Mouse (Mus musculus) hindbrain, embryonic 13.5 days (tissue): ENCODE data around the gene Slit1. TPM values are rescaled to one million over a fixed set of nuclear protein-coding genes. Genes with fewer than 3 reads are reported as not detected.

Experiments used
- ATAC-seq: fragments of 200-750 bp; cut with Nextera tagmentation; 2 replicates; pipeline ENCODE4 v1.8.0; 2017; ENCODE audit warnings: moderate TSS enrichment; ENCODE audit not compliant: low FRiP score
- H3K27ac ChIP-seq: fragments of 300-500 bp; sonication (generic); 2 replicates; pipeline ENCODE4 v1.5.1; 2015; ENCODE audit warnings: inconsistent platforms, mild to moderate bottlenecking, moderate library complexity
- H3K27me3 ChIP-seq: fragments of 300-500 bp; sonication (generic); 2 replicates; pipeline ENCODE4 v1.6.1; 2015; ENCODE audit warnings: mild to moderate bottlenecking, inconsistent platforms
- H3K36me3 ChIP-seq: fragments of 300-500 bp; sonication (generic); 2 replicates; pipeline ENCODE4 v1.6.1; 2015; ENCODE audit warnings: mild to moderate bottlenecking, inconsistent platforms
- H3K4me1 ChIP-seq: fragments of 300-500 bp; sonication (generic); replicated peaks from 2 replicates; pipeline ENCODE4 v1.6.1; 2015; ENCODE audit warnings: inconsistent platforms
- H3K4me2 ChIP-seq: fragments of 300-500 bp; sonication (generic); 2 replicates; pipeline ENCODE4 v1.6.1; 2015; ENCODE audit warnings: inconsistent platforms, mild to moderate bottlenecking, moderate library complexity
- H3K4me3 ChIP-seq: fragments of 300-500 bp; sonication (generic); 2 replicates; pipeline ENCODE4 v1.5.1; 2015; ENCODE audit warnings: mild to moderate bottlenecking, inconsistent platforms
- H3K9ac ChIP-seq: fragments of 300-500 bp; sonication (generic); 2 replicates; pipeline ENCODE4 v1.6.1; 2015; ENCODE audit warnings: mild to moderate bottlenecking, inconsistent platforms
- H3K9me3 ChIP-seq: fragments of 300-500 bp; sonication (generic); 2 replicates; pipeline ENCODE4 v1.6.1; 2016; ENCODE audit warnings: inconsistent platforms
- WGBS: fragments of 180-500 bp; shearing (Covaris S2); methylation state at CpG from one replicate; pipeline ENCODE4 v1.1.7; 2015; 5-methylcytosine and 5-hydroxymethylcytosine counted together
- polyA plus RNA-seq: library from polyadenylated mRNA; unstranded; fragments of >200 nt; fragmentation: Nextera tagmentation; extraction: Ambion mirVana; gene quantifications from 2 replicates; pipeline ENCODE4 v1.2.1, GENCODE M21; 2015

Slit1 gene
- polyA plus RNA-seq = 22.3 and 25.6 TPM in 2 replicates

DNA sequence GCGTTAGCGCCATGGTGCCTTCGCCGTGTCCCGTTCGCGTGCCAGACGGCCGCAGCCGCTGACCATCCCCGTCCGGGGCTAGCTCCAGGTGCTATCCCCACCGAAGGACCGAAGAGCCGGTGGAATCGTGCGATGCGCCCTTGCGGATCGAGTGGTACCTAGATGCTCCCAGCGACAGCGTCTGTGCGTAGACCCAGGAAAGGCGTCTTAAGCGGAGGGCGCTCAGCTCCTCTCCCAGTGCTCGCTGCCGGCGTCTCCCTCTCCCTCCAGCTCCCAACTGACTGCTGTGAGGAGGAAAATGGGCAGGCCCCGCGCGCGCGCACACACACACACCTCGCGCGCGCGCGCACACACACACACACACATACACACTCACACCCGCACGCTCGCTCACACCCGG, at the start of gene Slit1:
Slit1 (minus strand) TSS at position 270 of the 400 bp plus-strand sequence.
- Histone ChIP-seq H3K27me3 (peaks cover 41% of the 10 kb centered on the region), H3K27ac (peak within 1 kb of the TSS; percentile 89), H3K9me3 (no peaks in the 10 kb centered on the region), H3K4me1 (peaks cover 88% of the 10 kb centered on the region), H3K4me2 (peak within 1 kb of the TSS; percentile 76), H3K4me3 (peak within 1 kb of the TSS; percentile 79), H3K36me3 (no peaks in the 10 kb centered on the region), H3K9ac (peak within 1 kb of the TSS; percentile 87)
- WGBS = under 1% methylated on average over 40 of the region's 44 CpGs
- peak; percentile 30 for ATAC-seq

DNA sequence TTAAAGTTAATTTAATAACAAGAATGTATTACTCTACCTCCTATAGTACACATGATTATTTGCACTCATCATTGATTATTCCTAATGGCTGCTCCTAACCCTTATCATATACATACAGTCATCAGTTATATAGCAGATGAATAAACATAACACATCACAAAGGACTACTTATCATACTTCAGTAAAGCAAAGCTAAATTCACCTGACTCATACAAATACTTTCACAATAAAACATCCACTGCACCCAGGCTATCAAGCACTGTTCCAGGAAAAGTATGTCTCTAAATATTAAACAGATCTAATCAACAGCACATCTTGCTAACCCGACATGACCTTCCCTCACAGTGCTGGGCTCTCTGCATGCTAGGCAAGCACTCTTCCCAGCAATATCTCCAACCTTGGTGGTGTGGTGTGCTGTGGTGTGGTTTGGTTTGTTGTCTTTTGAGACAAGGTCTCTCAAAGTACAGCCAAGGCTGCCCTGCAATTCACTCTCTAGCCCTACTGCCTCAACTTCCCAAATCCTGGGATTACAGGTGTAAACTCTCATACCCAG, 49.5 kb upstream of the Slit1 start:
- no peaks in the 10 kb centered on the region for H3K9me3 ChIP-seq
- 92% methylated on average over 1 of the region's 1 CpGs for WGBS

DNA sequence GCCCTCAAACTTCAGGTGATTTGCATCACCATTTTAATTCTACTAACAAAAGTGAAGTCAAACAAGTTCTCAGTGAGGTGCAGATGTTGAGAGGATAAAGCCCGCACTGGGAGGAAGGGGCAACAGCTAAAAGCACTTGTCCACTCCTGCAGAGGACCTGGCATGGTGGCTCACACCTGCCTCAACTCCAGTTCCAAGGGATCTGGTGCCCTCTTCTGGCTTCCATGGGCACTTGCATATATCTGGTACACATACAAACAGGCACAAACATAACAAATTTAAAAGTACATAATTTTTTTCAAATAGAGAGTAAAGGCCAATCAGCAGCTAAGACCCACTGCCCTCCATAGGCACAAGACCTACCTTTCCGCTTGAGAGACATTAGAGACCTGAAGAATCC, 47.9 kb upstream of the Slit1 start:
- 93% methylated on average over 2 of the region's 2 CpGs for WGBS
- no peaks in the 10 kb centered on the region for H3K4me1 ChIP-seq
- no peak for ATAC-seq
- no peak overlapping the region for H3K27ac ChIP-seq
- no peak overlapping the region for H3K9ac ChIP-seq
- H3K4me3 ChIP-seq = no peak overlapping the region
- H3K4me2 ChIP-seq = no peak overlapping the region
- H3K27me3 ChIP-seq = no peaks in the 10 kb centered on the region
- peaks cover 2% of the 10 kb centered on the region for H3K36me3 ChIP-seq
- no peaks in the 10 kb centered on the region for H3K9me3 ChIP-seq

More for the DNA sequence above, 49.5 kb upstream of the Slit1 start:
- no peak overlapping the region for H3K4me3 ChIP-seq
- H3K4me1 ChIP-seq = no peaks in the 10 kb centered on the region
- no peaks in the 10 kb centered on the region; the same call in 1 of the 2 replicates for H3K36me3 ChIP-seq
- no peak overlapping the region for H3K27ac ChIP-seq
- no peak overlapping the region for H3K4me2 ChIP-seq
- H3K9ac ChIP-seq = no peak overlapping the region
- no peak for ATAC-seq
- H3K27me3 ChIP-seq = no peaks in the 10 kb centered on the region

DNA sequence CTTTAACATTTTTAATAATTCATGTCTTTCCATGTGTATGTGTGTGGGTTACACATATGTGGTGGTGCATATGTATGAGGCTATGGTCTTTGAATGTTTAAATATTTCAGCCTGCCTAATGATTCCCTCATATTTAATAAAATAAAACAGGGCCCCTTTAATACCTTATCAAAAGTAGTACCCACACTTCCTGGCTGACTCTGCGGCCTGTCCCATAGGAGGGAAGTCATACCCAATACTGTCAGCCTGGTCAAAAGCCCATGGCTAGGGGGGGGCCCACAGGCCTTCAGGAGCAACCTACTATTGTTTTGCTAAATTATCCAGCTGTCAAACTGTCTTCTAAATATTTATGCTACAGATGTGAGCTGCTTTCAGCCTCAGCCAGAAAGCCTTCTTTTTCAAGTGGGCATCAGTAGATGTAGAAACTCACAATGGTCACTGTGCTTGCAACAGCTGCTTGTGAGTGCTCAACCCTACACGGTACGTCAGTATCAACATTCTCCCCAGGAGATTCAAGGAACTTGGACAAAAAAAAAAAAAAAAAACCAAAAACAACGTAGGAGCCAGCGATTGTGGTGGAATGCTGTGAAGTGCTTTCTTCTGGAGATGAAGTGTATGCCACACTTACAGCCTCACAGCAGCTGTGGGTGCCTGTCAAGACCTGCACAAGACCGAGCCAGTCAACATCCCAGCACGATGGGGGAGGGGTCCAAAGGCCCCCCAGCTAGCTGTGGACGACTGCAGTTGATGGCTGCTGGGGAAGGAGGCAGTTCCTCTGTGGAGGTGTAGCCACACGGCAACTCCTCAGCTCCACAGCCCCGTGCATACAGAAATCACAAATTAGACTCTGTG, 45.9 kb upstream of the Slit1 start:
- Histone ChIP-seq H3K27ac (no peak overlapping the region), H3K4me3 (no peak overlapping the region), H3K27me3 (no peaks in the 10 kb centered on the region), H3K9me3 (no peaks in the 10 kb centered on the region), H3K4me1 (no peaks in the 10 kb centered on the region), H3K9ac (no peak overlapping the region), H3K4me2 (no peak overlapping the region), H3K36me3 (peaks cover 14% of the 10 kb centered on the region)
- no peak for ATAC-seq
- WGBS = 77% methylated on average over 10 of the region's 10 CpGs

DNA sequence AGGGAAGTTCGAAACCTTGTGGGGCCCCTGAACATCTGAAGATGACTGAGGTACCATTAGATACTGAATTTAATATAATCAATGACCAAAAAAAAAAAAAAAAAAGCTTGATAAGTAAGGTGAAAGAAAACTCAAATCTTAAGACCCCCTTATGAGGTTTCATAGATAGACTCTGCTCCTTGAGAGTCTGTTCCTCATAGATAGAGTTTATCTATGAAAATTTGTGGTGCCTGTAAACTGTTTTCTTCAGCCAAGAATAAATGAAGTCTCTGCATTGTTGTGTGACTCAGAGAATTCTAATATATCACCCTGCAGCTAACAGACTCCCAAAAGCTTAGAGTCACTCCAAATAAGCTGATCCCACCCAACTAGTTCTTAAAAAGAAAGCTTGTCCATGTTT, 43.4 kb upstream of the Slit1 start:
- Histone ChIP-seq H3K4me1 (no peaks in the 10 kb centered on the region), H3K27me3 (no peaks in the 10 kb centered on the region), H3K36me3 (peaks cover 14% of the 10 kb centered on the region), H3K4me3 (no peak overlapping the region), H3K9me3 (no peaks in the 10 kb centered on the region), H3K4me2 (no peak overlapping the region), H3K27ac (no peak overlapping the region), H3K9ac (no peak overlapping the region)
- WGBS = 90% methylated on average over 1 of the region's 1 CpGs
- ATAC-seq = no peak

DNA sequence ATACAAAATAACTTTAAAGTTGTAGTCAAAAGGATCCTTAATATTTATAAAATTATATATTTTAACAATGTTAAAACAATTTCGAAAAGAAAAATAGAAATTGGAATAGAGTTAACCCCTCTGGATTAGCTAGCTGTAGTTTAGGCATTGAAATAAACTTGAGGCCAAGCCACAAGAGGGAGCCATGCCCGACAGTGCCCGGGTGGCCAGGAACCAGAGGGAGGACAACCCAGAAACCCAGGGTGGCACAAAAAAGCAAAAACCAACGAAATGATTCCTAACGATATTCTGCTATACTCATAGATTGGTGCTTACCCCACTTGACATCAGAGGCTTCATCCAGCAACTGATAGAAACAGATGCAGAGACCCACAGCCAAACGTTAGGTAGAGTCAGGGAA, 34.0 kb upstream of the Slit1 start:
- WGBS = 85% methylated on average over 6 of the region's 6 CpGs
- Histone ChIP-seq H3K36me3 (peaks cover 44% of the 10 kb centered on the region), H3K4me2 (no peak overlapping the region), H3K9me3 (no peaks in the 10 kb centered on the region), H3K27me3 (no peaks in the 10 kb centered on the region), H3K9ac (no peak overlapping the region), H3K4me1 (no peaks in the 10 kb centered on the region), H3K4me3 (no peak overlapping the region), H3K27ac (no peak overlapping the region)
- no peak for ATAC-seq

DNA sequence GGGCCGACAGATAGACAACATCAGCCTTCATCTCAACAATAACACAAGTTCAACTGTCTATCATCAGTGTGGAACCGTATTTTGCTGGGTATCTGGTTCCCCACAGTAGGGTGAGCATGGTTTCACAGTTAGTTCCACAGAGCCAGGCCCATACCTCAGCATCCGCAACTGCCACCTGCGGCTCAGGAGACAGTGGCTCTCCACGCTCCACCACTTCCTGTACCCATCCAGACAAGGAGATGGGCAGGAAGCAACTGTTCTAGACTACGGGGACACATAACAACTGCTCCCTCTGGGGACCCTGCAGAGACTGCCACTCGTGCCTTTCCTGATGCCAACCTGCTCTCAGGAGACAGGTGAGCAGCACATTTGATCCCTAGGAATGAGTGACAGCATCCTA, 25.2 kb upstream of the Slit1 start:
- Histone ChIP-seq H3K27ac (no peak overlapping the region), H3K9ac (no peak overlapping the region), H3K4me1 (0 out of 2 replicates have a peak, but pooled peaks cover 6% of the 10 kb centered on the region), H3K4me2 (no peak overlapping the region), H3K27me3 (no peaks in the 10 kb centered on the region), H3K9me3 (no peaks in the 10 kb centered on the region), H3K36me3 (peaks cover 16% of the 10 kb centered on the region), H3K4me3 (no peak overlapping the region)
- ATAC-seq = no peak
- 92% methylated on average over 7 of the region's 7 CpGs for WGBS

DNA sequence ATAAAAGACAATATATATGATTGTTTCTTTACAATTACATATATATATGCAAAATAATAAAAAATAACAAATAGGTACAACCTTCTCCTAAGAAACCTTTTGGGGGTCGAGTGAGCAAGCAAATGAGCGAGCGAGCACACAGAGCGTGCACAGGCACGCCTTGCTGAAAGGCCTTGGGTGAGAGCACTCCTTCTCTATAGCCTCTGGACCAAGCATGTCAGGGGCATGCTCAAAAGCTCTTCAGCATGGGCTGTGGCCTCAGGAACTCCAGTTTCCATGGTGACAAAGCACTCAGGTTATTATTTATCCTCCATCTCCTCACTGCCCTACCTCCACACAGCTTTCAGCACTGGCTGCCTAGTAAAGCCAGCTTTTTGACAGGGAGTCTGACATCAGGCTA, 23.2 kb upstream of the Slit1 start:
- Histone ChIP-seq H3K4me1 (0 out of 2 replicates have a peak, but pooled peaks cover 6% of the 10 kb centered on the region), H3K9ac (0 out of 2 replicates have a peak overlapping the region, but pooled peaks have one; percentile 25), H3K4me3 (no peak overlapping the region), H3K27ac (no peak overlapping the region), H3K36me3 (0 out of 2 replicates have a peak, but pooled peaks cover 2% of the 10 kb centered on the region), H3K9me3 (no peaks in the 10 kb centered on the region), H3K4me2 (no peak overlapping the region), H3K27me3 (peaks cover 11% of the 10 kb centered on the region; the same call in 1 of the 2 replicates)
- no peak for ATAC-seq
- WGBS = 82% methylated on average over 5 of the region's 5 CpGs

DNA sequence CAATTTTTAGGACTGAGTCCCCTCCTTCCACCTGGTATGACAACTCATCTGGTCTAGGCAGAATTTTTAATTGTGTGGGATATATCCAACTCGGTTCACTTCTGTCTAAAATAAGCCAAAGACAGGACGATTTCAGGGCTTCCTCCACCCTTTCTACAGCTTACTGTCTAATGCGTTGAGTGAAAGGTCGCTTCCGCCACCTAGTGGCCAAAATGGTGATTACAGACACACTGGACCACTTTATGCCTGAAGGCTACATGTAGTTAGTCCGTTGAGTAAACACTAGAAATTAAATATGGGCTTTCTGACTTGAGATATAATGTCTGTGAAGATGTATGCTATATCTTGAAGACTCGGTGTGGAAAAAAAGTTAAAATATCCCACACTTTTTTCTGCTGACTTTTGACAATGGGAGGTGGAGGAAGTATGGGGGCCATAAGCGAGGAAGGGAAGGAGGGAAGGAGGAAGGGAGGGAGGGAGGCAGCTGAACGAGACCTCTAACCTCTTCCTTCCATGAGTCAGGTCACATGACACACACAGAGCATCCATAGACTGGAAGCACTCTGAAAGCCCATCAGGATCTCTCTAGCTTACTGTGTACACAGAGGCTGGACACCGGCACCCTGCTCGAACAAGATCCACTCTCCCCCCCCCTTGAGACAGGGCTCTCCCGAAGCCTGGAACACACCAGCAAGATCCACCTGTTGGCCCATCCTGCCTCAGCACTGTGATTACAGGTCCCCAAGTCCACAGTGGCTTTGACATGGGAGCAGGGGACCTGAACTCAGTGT, 20.6 kb upstream of the Slit1 start:
- Histone ChIP-seq H3K4me3 (no peak overlapping the region), H3K9ac (no peak overlapping the region), H3K4me2 (no peak overlapping the region), H3K4me1 (0 out of 2 replicates have a peak, but pooled peaks cover 6% of the 10 kb centered on the region), H3K9me3 (no peaks in the 10 kb centered on the region), H3K27me3 (peaks cover 11% of the 10 kb centered on the region; the same call in 1 of the 2 replicates), H3K27ac (no peak overlapping the region), H3K36me3 (0 out of 2 replicates have a peak, but pooled peaks cover 2% of the 10 kb centered on the region)
- 36% methylated on average over 12 of the region's 12 CpGs for WGBS
- ATAC-seq = peak; percentile 84

DNA sequence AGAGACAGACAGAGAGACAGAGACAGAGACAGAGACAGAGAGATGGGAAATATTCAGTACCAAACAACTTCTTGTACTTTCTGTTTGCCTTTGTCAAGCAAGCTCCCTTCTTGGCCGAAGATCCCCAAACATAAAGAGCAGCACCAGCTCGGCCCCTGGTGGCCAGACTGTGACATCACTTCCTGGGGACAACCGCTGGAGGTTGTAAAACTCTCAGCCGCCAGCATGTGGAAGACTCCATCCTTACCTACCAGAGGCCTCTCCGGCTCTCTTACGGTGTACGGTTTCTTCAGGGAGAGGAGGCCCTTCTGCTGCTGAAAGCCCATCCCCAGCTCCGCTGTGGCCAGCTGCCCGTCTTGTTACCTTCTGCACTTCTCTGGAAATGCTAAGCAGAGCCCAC, 18.1 kb upstream of the Slit1 start:
- Histone ChIP-seq H3K4me2 (no peak overlapping the region), H3K27ac (no peak overlapping the region), H3K9me3 (no peaks in the 10 kb centered on the region), H3K27me3 (peaks cover 11% of the 10 kb centered on the region; the same call in 1 of the 2 replicates), H3K4me1 (no peaks in the 10 kb centered on the region), H3K9ac (no peak overlapping the region), H3K4me3 (no peak overlapping the region), H3K36me3 (no peaks in the 10 kb centered on the region)
- 42% methylated on average over 9 of the region's 9 CpGs for whole genome bisulfite sequencing
- no peak for ATAC-seq

DNA sequence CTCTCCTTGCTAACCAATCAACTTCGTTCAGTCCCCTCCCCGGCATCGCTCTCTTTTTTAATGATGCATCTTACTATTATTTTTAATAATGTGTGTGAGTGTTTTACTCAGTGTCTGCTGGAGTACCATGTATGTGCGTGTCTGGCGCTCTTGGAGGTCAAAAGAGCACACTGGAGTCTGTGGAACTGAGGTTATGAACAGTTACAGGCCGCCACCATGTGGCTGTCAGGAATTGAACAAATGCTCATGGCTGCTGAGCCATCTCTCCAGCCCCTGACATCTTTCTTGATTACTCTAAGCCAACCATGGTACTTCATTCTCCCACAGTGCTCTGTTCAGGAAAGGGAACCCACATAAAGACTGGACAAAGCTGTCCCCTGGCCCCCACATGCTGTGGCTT, 16.3 kb upstream of the Slit1 start:
- ATAC-seq = no peak
- H3K36me3 ChIP-seq = no peaks in the 10 kb centered on the region
- no peaks in the 10 kb centered on the region for H3K9me3 ChIP-seq
- no peak overlapping the region for H3K4me2 ChIP-seq
- no peak overlapping the region for H3K4me3 ChIP-seq
- H3K9ac ChIP-seq = no peak overlapping the region
- H3K4me1 ChIP-seq = peaks cover 6% of the 10 kb centered on the region
- peaks cover 25% of the 10 kb centered on the region; the same call in 1 of the 2 replicates for H3K27me3 ChIP-seq
- H3K27ac ChIP-seq = no peak overlapping the region
- 81% methylated on average over 6 of the region's 6 CpGs for WGBS

DNA sequence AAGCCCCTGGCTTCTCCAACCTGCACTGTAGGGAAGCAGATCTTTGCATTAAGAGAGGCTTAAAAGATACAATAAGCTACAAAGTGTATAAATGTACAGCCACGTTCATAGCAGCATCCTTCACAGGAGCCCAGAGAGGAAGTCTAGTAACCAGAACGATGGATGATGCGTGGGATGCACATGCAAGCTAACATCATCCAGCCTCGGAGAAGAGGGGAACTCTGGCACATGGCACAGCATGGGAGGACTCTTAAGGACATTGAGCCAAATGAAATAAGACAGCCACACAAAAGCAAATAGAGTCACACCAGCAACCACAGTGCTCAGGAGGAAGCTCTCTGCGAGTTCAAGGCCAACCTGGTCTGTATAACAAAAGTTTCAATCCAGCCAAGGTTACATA, 15.8 kb upstream of the Slit1 start:
- Histone ChIP-seq H3K27me3 (peaks cover 25% of the 10 kb centered on the region; the same call in 1 of the 2 replicates), H3K4me3 (no peak overlapping the region), H3K36me3 (no peaks in the 10 kb centered on the region), H3K9ac (no peak overlapping the region), H3K9me3 (no peaks in the 10 kb centered on the region), H3K27ac (no peak overlapping the region), H3K4me1 (peaks cover 10% of the 10 kb centered on the region), H3K4me2 (no peak overlapping the region)
- no peak for ATAC-seq
- 87% methylated on average over 5 of the region's 5 CpGs for WGBS
